Mouse (Mus musculus) CD4-positive naive resting alpha-beta T cell, adult 57 days (primary cell): ENCODE data around the gene Tlr9. TPM values are rescaled to one million over a fixed set of nuclear protein-coding genes. Genes with fewer than 3 reads are reported as not detected.

Source experiments
- total RNA-seq: library from RNA; stranded (reverse); gene quantifications from one replicate; pipeline ENCODE4 v1.2.4, GENCODE M21; 2023

Gene Tlr9
- total RNA-seq: 5.8 TPM

GRCm38 (mm10) chr9:106222261-106222851 is at the start of gene Tlr9:
Gene Tlr9, plus strand, starts transcription at chr9:106222598.

GRCm38 (mm10) chr9:106199535-106200272 is 22.7 kb upstream of the Tlr9 start, which contains the start of gene Ppm1m:
Gene Ppm1m, minus strand, starts transcription at chr9:106199746.

GRCm38 (mm10) chr9:106202819-106203636 is 19.4 kb upstream of the Tlr9 start, which contains the start of gene Twf2:
Gene Twf2, plus strand, starts transcription at chr9:106203108.

Other genes starting within 250 kb of the Tlr9 start
- gene Col6a4, start 125.8 kb upstream of the Tlr9 start, total RNA-seq: not detected
- 6.4 TPM for gene Glyctk, start 64.5 kb upstream of the Tlr9 start, total RNA-seq
- gene Wdr82, start 51.7 kb upstream of the Tlr9 start, total RNA-seq: 156 TPM
- 44.7 TPM for gene Ppm1m, start 22.9 kb upstream of the Tlr9 start, total RNA-seq
- 131 TPM for gene Twf2, start 19.5 kb upstream of the Tlr9 start, total RNA-seq
- 37.0 TPM for gene Alas1, start 26.1 kb downstream of the Tlr9 start, total RNA-seq
- gene Poc1a, start 58.5 kb downstream of the Tlr9 start, total RNA-seq: 5.4 TPM
- gene Dusp7, start 146.0 kb downstream of the Tlr9 start, total RNA-seq: 39.1 TPM
- 901 TPM for gene Rpl29, start 206.9 kb downstream of the Tlr9 start, total RNA-seq
- 14.5 TPM for gene Acy1, start 215.7 kb downstream of the Tlr9 start, total RNA-seq
- 4.7 TPM for gene Abhd14b, start 224.9 kb downstream of the Tlr9 start, total RNA-seq
- gene Abhd14a, start 225.1 kb downstream of the Tlr9 start, total RNA-seq: 10.3 TPM
- 7.9 TPM for gene Pcbp4, start 230.7 kb downstream of the Tlr9 start, total RNA-seq
- gene Gpr62, start 243.3 kb downstream of the Tlr9 start, total RNA-seq: 0.30 TPM